Mouse (Mus musculus) spleen, adult 2 months (tissue): ENCODE data around the gene Pim2.

Source experiments
- CTCF ChIP-seq: fragments of 200-500 bp; IDR thresholded peaks from 2 replicates; pipeline ENCODE4 v1.5.1; 2011; ENCODE audit warnings: mild to moderate bottlenecking, inconsistent platforms; ENCODE audit not compliant: insufficient read depth, insufficient read length, insufficient replicate concordance; ENCODE audit errors: extremely low read depth
- POLR2A ChIP-seq: fragments of 200-500 bp; IDR thresholded peaks from 2 replicates; pipeline ENCODE4 v1.6.1; 2011; ENCODE audit warnings: low read depth, low read length, inconsistent platforms

GRCm38 (mm10) chrX:7865343-7865742 lies 12.7 kb upstream of the Pim2 start:
- TF ChIP-seq CTCF (no peak), POLR2A (no peak)
